Mouse (Mus musculus) kidney, adult 2 months (tissue): ENCODE data around the gene Ccdc22.

Experiments
- CTCF ChIP-seq: fragments of 200-500 bp; conservative IDR thresholded peaks from 2 replicates; pipeline ENCODE4 v1.5.1; 2011; ENCODE audit warnings: low read depth, mild to moderate bottlenecking, control low read depth, low read length, moderate library complexity, mixed read lengths; ENCODE audit not compliant: insufficient read depth, insufficient read length
- POLR2A ChIP-seq: fragments of 200-500 bp; IDR thresholded peaks from one replicate; pipeline ENCODE4 v1.6.1; 2011; ENCODE audit warnings: low read depth, low read length, control low read depth

DNA sequence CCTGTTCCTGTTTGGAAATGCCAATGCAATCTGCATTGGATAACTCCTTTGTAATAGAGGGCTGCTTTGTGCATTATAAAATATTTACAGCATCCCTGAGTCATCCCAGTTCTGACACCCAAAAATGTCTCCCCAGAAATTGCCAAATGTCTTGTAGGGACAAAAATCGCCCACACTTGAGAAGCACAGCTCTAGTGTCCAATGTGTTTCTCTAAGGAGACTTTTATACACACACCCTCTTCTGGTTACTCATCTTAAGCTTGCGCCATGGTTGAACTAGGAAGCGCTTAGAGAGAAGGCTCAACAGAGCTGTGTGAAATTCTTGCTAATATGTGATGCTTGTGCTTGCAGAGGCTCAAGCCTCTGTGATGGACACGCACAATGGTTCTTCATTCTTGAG lies 51.8 kb downstream of the Ccdc22 start:
- TF ChIP-seq CTCF (no peak), POLR2A (no peak)
